Mouse (Mus musculus) thymus, adult 18-20 months (tissue): ENCODE measurements around the gene Tcaim.
"Not testable (repeated sequence)": the region's sequence is repeated elsewhere in the genome, so short reads cannot be mapped to it uniquely, and the experiment has no call there.

Experiments used
- DNase-seq, 2 experiments: peaks; one replicate each; pipeline ENCODE4 v3.0.0; 2022; ENCODE audit warnings: mixed read lengths in 2 of 2

Gene Tcaim

DNA sequence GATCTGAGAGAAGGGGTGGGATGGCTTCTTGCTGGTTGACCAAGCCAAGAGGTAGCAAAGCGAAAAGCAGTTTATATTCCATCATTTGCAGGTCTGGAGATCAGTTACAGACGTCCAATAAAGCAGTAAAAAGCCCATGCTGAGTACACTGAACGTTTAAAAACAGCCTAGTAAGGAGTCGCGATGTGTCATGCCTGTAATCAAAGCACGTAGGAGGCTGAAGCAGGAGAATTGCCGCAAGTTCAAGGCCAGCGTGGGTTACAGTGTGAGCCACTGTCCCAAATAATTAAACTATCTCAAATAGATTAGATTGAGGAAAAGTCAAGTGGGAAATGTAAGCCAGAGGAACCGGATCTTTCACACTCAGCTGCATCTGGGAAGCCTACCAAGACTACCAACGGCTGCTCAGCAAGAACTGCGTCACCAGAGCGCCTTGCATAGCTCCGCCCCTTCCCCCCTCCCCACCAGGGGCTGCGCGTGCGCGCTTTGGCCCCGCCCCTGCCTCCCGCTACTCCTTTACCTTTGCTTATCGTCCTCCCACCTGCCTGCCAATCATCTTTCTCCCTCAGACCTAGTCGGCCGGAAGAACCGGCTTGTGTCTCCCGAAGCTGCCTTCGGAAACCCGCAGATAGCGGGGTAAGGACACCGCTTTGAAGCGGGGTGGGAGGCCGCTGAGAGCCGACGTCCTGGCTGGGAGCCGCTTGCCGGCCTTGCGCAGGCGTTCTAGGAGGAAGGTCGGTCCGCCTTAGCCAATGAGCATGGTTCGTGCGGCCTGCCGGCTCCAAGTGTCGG is at the start of gene Tcaim:
Gene Tcaim (plus strand): TSS at position 487 of the 792 bp plus-strand sequence.
- peak; percentile 89 to 92 for DNase-seq

DNA sequence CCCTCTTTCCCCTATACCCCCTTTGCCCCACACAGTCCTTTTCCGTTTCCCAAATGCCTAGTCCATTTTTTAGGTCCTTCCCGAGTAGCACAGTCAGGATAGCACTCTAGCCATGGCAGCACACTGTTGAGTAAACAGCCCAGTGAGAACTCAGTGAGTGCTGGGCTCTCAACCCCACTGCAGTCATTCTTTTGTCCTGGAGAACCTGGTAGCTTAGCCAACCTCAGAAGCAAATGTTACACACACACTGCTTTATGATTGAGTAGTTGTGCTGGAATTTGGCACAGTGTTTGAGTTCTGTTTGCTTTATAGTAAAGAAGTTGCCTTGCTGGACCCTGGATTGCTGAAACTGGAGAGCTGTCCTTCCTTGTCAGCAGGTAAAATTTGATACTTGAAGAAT is 47.7 kb upstream of the Tcaim start:
- no peak for DNase-seq

DNA sequence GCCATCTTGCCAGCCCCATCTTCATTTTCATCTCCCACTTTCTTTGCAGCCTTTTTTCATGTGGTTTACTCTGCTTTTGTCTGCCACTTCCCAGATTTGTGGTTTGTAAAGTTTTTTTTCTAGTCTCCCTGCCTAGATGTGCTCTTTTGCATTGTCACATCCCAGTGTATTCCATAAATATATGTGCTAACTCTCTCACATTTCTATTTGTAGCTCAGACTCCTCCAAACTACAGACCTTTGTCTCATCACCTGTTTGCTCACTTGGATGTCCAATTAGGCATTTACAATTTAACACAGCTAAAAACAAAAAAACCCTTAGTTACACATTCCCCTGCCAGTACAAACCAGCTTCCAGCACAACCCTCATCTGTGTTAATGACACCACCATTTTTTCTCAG is 45.2 kb upstream of the Tcaim start:
- DNase-seq: no peak

DNA sequence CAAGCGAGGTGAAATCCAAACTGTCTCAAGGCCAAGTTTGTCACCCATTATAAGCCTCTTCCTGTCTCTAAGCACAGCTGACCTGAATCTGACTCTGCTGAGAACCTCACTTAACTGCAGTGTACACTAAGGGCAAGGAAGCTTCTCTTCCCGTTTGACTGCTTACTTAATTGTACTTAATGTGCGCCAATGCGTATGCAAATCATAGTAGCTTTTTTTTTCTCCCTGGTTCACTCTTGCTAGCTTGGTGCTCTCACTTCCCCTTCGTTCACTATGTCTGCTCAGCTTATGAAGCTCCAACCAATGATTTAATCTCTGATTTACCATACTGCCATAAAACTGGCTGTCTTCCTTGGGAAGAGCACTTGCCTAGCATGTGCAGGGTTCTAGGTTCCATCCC is 20.1 kb upstream of the Tcaim start:
- DNase-seq: no peak

DNA sequence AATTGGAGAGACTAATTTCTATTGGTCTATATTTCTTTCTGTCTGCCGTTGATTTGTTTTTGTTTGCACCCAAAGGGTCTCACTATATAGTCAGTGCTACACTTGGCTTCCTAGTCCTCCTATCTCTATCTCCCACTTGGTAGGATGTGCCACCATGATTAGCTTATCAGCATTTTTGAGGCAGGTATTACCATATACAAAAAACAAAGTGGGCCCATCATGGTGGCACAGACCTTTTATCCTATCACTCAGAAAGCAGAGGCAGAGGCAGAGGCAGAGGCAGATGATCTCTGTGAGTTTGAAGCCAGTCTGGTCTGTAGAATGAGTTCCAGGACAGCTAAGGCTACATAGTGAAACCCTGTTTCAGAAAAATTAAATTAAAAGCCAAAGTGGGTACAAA is 18.8 kb upstream of the Tcaim start:
- no peak for DNase-seq

DNA sequence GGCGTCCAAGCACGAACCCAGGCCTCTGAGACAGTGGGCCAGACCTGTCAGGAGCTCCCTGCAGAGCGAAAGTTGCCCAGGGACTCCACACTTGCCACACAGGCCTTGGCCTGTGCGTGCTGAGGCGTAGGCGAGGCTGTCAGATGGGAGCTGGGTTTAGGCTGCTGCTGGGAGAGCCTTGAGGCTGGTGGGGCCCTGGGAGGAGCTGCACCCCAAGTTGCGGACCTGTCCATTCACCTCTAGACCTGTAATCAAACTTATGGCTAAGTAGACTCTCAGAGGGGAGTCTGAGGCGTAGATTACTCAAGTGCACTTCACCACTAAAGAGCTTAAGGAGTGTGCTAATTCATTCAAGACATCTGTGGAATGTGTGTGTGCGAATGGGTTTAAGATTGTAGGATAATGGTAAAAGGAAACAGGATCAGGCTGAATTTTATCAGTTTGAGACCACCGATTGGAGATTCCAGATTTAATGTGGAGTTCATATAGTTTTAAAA is 554 bp downstream of the Tcaim start:
- no peak for DNase-seq

DNA sequence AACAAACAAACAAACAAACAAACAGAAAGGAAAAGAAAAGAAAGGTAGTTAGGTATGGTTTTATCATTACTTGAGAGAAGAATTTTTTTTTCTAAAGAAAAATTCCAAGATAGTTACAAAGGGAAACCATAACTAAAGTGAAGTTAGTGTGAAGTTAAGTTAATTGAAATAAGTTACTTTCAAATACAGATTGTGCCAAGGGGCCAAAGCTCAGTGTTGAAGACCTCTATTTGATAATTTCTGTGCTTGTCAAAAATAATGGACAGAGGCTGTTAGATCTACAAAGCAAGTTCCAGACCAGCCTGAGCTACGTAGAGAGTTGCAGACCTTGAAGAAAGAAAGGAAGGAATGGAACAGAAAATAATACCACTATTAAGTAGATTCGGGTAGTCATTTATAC is 1.8 kb downstream of the Tcaim start:
- no peak for DNase-seq

DNA sequence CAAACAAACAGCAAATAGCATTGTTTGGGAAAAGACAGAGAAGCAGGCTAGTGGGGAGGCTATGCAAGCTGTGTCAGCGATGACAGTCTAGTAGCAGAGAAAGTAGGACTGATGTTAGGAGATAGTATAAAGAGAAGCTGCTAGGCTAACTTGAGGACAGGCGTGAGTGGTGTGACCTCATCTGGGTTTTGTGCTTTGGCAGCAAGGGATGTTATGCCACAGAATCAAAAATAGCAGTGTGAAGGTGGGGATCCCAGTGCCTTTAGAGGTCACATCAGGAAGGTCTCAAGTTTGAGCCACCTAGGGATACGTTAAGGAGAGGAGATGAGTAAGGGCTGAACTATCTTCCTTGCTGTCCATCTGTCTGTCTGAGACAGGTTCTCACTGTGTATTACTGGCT is 4.9 kb downstream of the Tcaim start:
- no peak for DNase-seq

DNA sequence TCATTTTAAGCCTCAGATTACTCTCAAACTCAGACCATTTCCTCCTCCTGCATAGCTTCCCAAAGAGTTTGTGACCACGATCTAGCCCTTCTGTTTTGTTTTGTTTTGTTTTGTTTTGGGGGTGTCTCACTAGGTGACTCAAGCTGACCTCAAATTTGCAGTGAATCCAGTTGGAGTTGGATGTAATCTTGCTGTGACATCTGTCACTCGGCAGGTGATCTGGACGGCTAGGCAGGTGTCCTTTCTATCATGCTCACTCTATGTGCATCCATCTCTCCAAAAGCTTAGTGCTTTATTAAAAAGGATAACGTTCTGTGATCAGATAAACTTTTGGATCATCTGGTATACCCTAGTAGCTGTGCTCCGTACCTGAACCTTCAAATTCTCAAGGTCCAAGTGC is 7.0 kb downstream of the Tcaim start:
- DNase-seq: no peak

DNA sequence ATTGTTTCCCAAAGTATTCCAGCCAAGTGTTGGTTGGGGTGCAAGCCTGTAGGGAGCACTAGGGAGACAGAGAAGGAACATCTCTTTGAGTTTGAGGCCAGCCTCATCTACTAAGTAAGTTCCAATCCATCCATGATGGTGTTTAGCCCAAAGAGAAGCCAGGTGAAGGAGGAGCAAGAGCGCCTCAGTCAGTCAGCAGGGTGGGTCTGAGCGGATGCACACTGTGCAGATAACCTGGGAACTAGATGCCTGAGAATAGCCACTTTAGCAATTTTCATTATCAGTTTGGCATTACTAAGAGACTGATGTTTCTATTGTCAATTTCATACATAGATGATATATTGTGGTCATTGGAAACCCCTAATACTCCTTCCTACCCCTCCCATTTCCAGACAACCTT is 9.4 kb downstream of the Tcaim start:
- DNase-seq: no peak

DNA sequence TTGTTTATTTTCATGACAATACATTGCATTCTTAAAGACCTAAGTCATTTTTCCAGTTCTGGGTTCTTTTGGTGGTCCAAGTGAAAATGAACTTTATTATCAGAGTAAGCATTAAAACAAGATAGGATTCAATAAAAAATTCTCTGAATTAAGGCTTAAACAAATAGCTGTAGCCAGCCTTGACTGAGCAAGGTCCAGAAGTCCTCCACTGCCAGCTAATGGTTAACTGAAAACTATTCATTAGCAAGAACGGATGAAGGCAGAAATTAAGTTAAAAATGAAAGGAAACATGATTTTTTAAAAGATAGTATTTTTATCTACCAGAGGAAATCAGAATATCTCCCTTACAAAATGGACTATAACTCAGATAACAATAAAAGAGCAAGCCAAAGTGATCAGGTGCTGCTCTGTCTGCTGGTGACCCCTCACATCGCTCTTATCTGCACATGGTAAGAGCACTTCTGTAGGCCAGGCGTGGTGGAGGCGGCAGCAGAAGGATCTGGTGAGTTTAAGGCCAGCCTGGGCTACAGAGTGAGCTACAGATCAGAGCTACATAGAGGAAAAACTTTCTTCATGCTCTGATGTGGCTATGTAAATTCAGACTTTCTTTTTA is 10.0 kb downstream of the Tcaim start:
- DNase-seq: no peak

DNA sequence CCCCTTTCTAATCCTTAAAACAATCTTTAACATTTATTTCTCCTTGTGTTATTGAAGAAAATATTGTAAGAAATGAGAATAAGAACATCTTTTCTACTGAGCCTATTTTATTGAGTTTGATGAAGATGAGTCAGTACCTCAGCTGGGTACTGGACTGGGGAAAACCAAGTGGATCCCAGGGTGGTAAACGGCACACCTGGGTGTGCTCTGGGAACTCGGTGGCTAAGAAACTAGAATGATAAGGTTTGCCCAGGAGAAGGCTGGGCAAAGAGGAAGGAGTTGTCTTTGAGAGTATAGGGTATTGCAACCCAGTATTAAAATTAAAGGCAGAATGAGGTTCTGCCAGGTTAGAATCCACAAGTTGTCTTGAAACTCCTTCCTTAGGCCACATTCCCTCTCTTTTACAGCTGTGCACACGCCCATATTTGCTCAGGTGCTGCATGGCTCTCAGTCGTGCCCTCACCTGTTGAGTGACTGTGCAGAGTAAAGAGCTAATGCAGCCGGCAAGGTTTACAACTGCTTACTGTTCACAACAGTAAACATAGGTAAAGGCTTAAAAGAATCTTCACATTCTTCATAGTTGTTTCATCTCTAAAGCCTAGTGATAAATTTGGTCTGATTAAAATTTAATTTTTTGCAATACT is 18.2 kb downstream of the Tcaim start:
- no peak for DNase-seq

DNA sequence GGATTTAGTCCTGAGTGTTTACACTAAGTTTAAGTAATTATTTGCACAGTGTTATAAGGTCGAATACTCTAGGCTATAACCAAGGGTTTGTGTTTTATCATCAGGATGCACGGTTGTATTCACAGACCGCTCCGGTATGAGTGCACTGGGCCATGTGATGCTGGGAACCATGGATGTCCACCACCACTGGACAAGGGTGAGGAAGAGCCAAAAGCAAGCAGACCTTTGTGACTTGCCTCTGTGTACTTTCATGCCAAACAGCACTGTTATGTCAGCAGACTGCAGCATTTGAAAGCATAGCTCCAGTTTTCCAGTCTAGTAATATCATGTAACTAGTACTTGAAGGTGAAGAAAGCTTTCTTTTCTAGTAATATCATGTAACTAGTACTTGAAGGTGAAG is 21.4 kb downstream of the Tcaim start:
- DNase-seq: no peak

DNA sequence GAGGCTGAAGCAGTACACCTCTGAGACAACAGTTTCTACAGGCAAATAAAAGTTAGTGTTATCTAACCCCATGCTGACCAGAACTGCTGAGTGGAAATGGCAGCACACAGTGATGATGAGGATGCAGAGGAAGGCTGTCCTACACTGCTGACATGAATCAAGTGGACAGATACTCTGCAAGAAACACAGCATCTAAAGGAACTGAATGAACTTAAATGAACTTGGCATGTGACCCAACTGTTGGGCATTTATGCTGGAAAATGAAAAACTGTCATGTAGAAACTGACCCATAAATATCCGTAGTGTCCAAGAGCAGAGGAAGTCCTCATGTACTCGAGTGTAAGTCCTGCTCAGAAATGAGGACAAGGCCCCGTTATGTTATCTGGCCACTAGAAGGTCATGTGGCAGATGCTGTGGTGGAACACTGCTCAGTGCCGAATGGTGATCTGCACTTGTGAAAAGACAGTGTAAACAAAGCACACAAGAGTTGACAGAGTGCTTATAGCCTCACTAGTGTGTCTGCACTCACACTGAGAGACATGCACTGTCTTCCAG is 24.6 kb downstream of the Tcaim start:
- DNase-seq: no peak

DNA sequence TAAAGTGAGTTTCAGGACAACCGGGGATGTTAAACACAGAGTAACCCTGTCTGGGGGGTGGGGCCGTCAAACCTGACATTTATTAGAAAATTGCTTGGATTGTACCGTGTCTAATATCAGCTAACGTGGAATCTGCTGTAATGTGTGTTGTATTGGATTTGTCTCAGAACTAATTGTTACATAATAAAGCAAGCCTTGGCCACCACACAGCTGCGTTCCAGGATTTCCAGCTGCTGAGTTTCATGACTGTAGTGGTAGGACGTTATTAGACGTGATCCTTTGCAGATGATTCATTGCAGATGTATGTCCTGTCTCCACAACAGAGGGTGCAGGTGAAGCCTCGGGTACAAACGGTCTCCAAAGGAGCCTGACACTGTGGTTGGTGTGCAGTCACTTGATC is 30.8 kb downstream of the Tcaim start:
- DNase-seq: no peak

DNA sequence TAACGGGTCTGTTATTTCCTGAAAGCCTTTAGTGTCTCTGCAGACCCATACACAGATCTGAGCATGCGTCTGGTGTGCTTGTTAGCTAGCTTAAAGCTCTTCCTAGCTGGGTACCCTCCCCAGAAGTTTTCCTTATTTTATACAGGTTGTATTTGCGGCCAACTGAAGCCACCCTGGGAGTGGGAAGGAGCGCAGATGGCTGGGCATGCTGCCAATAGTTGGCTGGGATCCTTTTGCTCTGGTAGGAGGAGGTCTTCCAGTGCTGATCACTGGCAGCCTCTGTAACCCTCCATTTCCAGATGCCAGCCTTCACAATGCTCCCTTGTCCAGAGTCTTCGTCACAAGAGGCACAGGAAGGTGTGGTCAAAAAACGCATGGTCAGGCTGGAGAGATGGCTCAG is 31.5 kb downstream of the Tcaim start:
- no peak for DNase-seq

DNA sequence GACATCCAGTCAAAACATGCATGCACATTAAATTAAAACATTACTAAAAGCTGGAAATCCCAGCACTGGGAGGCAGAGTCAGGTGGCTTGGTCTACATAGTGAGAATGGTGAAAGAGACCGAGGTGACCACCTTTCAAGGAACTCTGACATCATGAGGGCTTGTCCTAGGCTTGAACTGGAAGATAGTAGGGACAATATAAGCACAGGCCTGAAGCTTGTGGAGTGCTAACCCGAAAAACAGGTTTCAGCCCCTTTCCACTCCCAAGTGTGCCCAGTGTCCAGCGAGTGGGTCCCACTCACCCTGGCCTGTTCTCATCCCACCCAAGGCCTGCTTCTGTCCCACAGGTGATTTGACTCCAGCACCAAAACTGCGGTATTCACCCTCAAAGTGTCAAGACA is 31.9 kb downstream of the Tcaim start:
- no peak for DNase-seq

DNA sequence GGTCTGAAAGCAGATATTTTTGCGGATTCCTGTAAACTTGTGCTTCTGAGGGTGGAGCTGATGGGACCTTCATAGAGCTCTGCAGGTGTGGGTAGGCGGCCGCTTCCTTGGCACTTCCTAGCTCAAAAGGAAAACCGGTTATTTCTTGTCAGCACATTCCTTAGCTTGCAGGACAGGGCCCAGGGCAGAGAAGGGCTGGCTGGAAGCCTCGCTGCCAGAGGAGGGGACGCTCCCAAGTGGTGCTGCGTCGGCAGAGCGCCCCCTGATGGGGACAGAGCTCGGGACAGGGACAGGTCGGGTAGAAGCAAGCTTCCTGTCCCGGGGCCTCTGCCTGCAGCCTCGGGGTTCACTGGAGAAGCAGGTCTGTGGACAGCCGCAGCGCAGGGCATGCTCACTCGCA is 32.3 kb downstream of the Tcaim start:
- no peak for DNase-seq

DNA sequence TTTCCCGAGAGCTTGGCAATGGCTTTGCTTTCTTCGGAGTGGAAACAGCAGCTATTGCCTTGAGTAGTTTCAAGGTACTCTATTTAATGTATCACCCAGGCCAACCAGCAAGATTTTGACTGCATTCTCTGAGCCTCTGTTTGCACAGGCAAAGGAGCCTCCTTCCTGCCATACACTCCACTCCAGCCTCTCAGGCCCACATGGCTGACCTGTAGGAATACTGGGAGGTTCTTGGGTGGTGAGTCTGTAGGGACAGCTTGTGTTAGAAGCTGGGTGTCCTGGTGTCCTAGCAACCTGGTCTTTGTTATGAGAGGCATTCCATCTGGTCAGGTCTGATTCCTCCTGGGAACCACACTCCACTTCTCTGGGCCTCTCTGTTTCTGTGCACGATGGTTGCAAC is 38.4 kb downstream of the Tcaim start, which contains the start of gene Gm35549:
Gene Gm35549 (minus strand): TSS at position 276 of the 400 bp plus-strand sequence.
- DNase-seq: no peak

DNA sequence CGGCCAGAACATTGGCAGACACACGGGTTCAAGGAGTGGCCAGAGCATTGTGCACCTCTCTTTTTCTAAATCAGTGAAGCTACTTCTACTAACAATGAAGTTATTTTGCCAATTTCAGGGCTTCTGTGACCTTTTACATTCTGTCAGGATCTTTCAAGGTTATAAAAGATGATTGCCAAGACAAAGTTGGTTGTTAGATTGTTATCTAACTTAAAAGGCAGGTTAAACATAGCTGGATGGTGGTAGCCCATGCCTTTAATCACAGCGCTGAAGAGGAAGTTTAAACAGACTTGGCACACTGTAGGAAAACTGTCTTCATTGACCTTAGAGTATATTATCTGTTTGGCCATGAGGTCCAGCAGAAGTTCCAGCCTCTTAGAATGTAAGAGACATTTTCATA is 40.3 kb downstream of the Tcaim start:
- DNase-seq: no peak

DNA sequence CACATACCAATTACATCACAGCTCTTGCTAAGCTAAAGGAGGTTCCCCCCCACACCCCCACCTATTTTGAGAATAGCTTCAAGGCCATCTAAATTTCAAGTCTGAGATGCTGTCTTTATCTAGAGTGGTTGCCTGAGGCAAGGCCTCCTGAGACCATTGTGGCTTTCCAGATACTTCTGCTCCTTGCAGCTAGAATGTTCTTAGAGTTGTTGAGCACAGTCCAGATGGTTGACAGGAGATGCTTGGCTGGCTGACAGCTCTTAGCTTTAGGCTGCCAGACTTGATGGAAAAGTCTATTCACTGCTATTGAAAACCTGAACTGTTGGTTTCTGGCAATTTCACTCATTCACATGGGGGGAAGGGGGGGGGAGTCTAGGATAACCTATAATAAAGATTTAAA is 40.8 kb downstream of the Tcaim start:
- DNase-seq: no peak

DNA sequence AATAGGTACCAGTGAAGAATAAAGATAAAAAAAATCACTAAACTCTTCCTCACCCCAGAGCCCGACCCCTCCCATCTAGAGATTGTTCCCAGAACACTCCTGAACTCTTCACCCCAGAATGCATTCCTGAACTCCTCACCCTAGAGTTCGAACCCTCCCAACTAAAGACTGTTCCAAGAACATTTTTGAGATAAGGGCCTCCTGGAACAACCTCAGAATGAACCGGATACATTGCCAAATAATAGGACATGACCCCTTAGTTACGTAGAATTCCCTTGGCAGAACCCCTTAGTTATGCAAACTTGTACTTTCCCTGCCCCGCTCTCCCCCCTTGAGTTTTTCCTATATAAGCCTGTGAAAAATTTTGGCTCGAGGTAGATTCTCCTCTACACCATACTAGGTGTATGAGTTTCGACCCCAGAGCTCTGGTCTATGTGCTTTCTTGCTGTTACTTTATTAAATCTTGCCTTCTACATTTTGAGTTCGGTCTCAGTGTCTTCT is 42.5 kb downstream of the Tcaim start:
- DNase-seq: not testable (repeated sequence)

DNA sequence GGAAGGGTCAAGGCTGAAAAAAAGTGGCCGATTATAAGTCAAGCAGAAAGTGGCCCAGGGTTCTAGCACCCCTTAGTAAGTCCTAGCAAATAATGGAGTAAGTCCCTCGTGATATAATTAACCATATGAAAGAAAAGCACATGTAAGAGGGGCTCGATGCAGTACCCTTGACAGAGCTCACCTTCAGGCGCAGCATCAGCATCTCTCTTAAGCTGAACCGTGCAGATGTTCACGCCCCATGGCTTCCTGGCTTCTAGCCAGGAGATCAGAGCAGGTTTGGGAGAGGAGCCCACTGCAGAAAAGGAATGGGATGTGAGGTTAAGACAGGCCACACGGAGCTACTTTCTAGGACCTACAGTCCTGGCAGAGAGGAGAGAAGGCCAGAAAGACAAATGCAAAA is 49.2 kb downstream of the Tcaim start:
- DNase-seq: no peak

DNA sequence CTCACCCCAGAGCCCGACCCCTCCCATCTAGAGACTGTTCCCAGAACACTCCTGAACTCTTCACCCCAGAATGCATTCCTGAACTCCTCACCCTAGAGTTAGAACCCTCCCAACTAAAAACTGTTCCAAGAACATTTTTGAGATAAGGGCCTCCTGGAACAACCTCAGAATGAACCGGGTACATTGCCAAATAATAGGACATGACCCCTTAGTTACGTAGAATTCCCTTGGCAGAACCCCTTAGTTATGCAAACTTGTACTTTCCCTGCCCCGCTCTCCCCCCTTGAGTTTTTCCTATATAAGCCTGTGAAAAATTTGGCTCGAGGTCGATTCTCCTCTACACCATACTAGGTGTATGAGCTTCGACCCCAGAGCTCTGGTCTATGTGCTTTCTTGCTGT is 49.8 kb downstream of the Tcaim start:
- DNase-seq: not testable (repeated sequence)
